Mouse (Mus musculus) hindbrain, postnatal 0 days (tissue): ENCODE measurements around the gene Klhdc7a. TPM values are rescaled to one million over a fixed set of nuclear protein-coding genes. Genes with fewer than 3 reads are reported as not detected.
"Not testable (repeated sequence)": the region's sequence is repeated elsewhere in the genome, so short reads cannot be mapped to it uniquely, and the experiment has no call there.

Experiments used
- ATAC-seq: fragments of 200-750 bp; cut with Nextera tagmentation; 2 replicates; pipeline ENCODE4 v1.8.0; 2017; ENCODE audit warnings: mild to moderate bottlenecking, moderate TSS enrichment, moderate library complexity
- DNase-seq: peaks from one replicate; pipeline ENCODE4 v3.0.0-alpha.2; 2015; ENCODE audit warnings: low spot score
- H3K27ac ChIP-seq: fragments of 300-500 bp; sonication (generic); 2 replicates; pipeline ENCODE4 v1.5.1; 2014; ENCODE audit warnings: mild to moderate bottlenecking
- H3K27me3 ChIP-seq: fragments of 300-500 bp; sonication (generic); 2 replicates; pipeline ENCODE4 v1.6.1; 2014; ENCODE audit warnings: low read length, mixed read lengths; ENCODE audit not compliant: insufficient read depth
- H3K36me3 ChIP-seq: fragments of 300-500 bp; sonication (generic); 2 replicates; pipeline ENCODE4 v1.6.1; 2014; ENCODE audit warnings: low read length, mixed read lengths; ENCODE audit not compliant: insufficient read depth
- H3K4me1 ChIP-seq: fragments of 300-500 bp; sonication (generic); 2 replicates; pipeline ENCODE4 v1.6.1; 2014; ENCODE audit warnings: antibody characterized with exemption, low read length, mixed read lengths; ENCODE audit not compliant: insufficient read depth
- H3K4me2 ChIP-seq: fragments of 300-500 bp; sonication (generic); 2 replicates; pipeline ENCODE4 v1.6.1; 2014; ENCODE audit warnings: low read depth, mild to moderate bottlenecking, low read length, moderate library complexity, mixed read lengths
- H3K4me3 ChIP-seq: fragments of 300-500 bp; sonication (generic); 2 replicates; pipeline ENCODE4 v1.5.1; 2014; ENCODE audit warnings: low read length
- H3K9ac ChIP-seq: fragments of 300-500 bp; sonication (generic); replicated peaks from 2 replicates; pipeline ENCODE4 v1.6.1; 2014; ENCODE audit warnings: mild to moderate bottlenecking, low read length, moderate library complexity, mixed read lengths
- H3K9me3 ChIP-seq: fragments of 300-500 bp; sonication (generic); 2 replicates; pipeline ENCODE4 v1.6.1; 2016; ENCODE audit warnings: low read length, mixed read lengths
- CTCF ChIP-seq: IDR thresholded peaks from 2 replicates; pipeline ENCODE4 v1.5.1; 2016; ENCODE audit warnings: antibody characterized with exemption, control low read depth, low read depth
- WGBS: fragments of 180-500 bp; shearing (Covaris S2); extraction: QIAGEN DNeasy Blood & Tissue Kit; methylation state at CpG from one replicate; pipeline ENCODE4 v1.1.7; 2014; 5-methylcytosine and 5-hydroxymethylcytosine counted together
- polyA plus RNA-seq: library from polyadenylated mRNA; unstranded; fragments of >200 nt; fragmentation: Nextera tagmentation; extraction: Ambion mirVana; gene quantifications from 2 replicates; pipeline ENCODE4 v1.2.1, GENCODE M21; 2015
- total RNA-seq: library from RNA; depleted of rRNA; stranded (reverse); fragments of >200 nt; gene quantifications from 2 replicates; pipeline ENCODE4 v1.2.3, GENCODE M21; 2014

The Klhdc7a gene
- total and polyA plus RNA-seq, 2 experiments from 2014 or later, result 0.58 to 1.6 TPM

GRCm38 (mm10) chr4:139967475-139967891 is 343 bp downstream of the Klhdc7a start:
- Histone ChIP-seq H3K4me1 (peaks cover 9% of the 10 kb centered on the region), H3K4me3 (no peak overlapping the region), H3K36me3 (no peaks in the 10 kb centered on the region), H3K9me3 (no peaks in the 10 kb centered on the region), H3K9ac (no peak overlapping the region), H3K4me2 (0 out of 2 replicates have a peak overlapping the region, but pooled peaks have one; percentile 13), H3K27ac (peak overlapping the region; percentile 64), H3K27me3 (no peaks in the 10 kb centered on the region)
- WGBS, result 25% methylated on average over 10 of the region's 10 CpGs
- no peak for TF ChIP-seq CTCF
- ATAC-seq, result peak; percentile 8; the same call in 1 of the 2 replicates
- no peak for DNase-seq

- ATAC-seq (no peak), DNase-seq (no peak)
- H3K27me3 ChIP-seq, result no peaks in the 10 kb centered on the region
- peaks cover 9% of the 10 kb centered on the region for H3K4me1 ChIP-seq
- no peak overlapping the region for H3K4me2 ChIP-seq
- no peaks in the 10 kb centered on the region for H3K36me3 ChIP-seq
- no peak overlapping the region for H3K4me3 ChIP-seq
- no peak for TF ChIP-seq CTCF
- H3K27ac ChIP-seq, result peak overlapping the region; percentile 64; the same call in 1 of the 2 replicates
- 48% methylated on average over 3 of the region's 3 CpGs for WGBS
- no peaks in the 10 kb centered on the region for H3K9me3 ChIP-seq
- no peak overlapping the region for H3K9ac ChIP-seq
Measured at GRCm38 (mm10) chr4:139966981-139967380, 845 bp downstream of the Klhdc7a start.

- no peaks in the 10 kb centered on the region for H3K27me3 ChIP-seq
- H3K9ac ChIP-seq, result no peak overlapping the region
- H3K27ac ChIP-seq, result no peak overlapping the region
- no peak for ATAC-seq
- TF ChIP-seq CTCF, result no peak
- no peak overlapping the region for H3K4me2 ChIP-seq
- no peaks in the 10 kb centered on the region for H3K9me3 ChIP-seq
- H3K36me3 ChIP-seq, result no peaks in the 10 kb centered on the region
- WGBS, result 82% methylated on average over 28 of the region's 28 CpGs
- DNase-seq, result no peak
- H3K4me3 ChIP-seq, result no peak overlapping the region
- peaks cover 12% of the 10 kb centered on the region for H3K4me1 ChIP-seq
Measured at GRCm38 (mm10) chr4:139965596-139966185, 2.1 kb downstream of the Klhdc7a start.

GRCm38 (mm10) chr4:139964406-139964805 is 3.4 kb downstream of the Klhdc7a start:
- no peak overlapping the region for H3K4me2 ChIP-seq
- TF ChIP-seq CTCF, result no peak
- H3K36me3 ChIP-seq, result no peaks in the 10 kb centered on the region
- H3K9me3 ChIP-seq, result no peaks in the 10 kb centered on the region
- ATAC-seq, result no peak
- H3K27ac ChIP-seq, result no peak overlapping the region
- no peaks in the 10 kb centered on the region for H3K27me3 ChIP-seq
- no peak for DNase-seq
- 76% methylated on average over 4 of the region's 5 CpGs for WGBS
- H3K9ac ChIP-seq, result no peak overlapping the region
- peaks cover 17% of the 10 kb centered on the region for H3K4me1 ChIP-seq
- no peak overlapping the region for H3K4me3 ChIP-seq

- H3K9ac ChIP-seq, result no peak overlapping the region
- no peak for TF ChIP-seq CTCF
- H3K9me3 ChIP-seq, result no peaks in the 10 kb centered on the region
- H3K27me3 ChIP-seq, result no peaks in the 10 kb centered on the region
- no peak overlapping the region for H3K4me3 ChIP-seq
- ATAC-seq (no peak), DNase-seq (no peak)
- no peaks in the 10 kb centered on the region for H3K36me3 ChIP-seq
- no peak overlapping the region for H3K4me2 ChIP-seq
- H3K27ac ChIP-seq, result no peak overlapping the region
- peaks cover 17% of the 10 kb centered on the region for H3K4me1 ChIP-seq
- 89% methylated on average over 5 of the region's 5 CpGs for WGBS
Measured at GRCm38 (mm10) chr4:139963911-139964310, 3.9 kb downstream of the Klhdc7a start.

GRCm38 (mm10) chr4:139963059-139963458 is 4.8 kb downstream of the Klhdc7a start:
- no peak for DNase-seq
- no peak for TF ChIP-seq CTCF
- peaks cover 17% of the 10 kb centered on the region for H3K4me1 ChIP-seq
- ATAC-seq, result 0 out of 2 replicates have a peak, but pooled peaks have one; percentile 19
- H3K27ac ChIP-seq, result peak overlapping the region; percentile 26; the same call in 1 of the 2 replicates
- no peaks in the 10 kb centered on the region for H3K9me3 ChIP-seq
- WGBS, result 48% methylated on average over 8 of the region's 8 CpGs
- H3K4me2 ChIP-seq, result no peak overlapping the region
- H3K27me3 ChIP-seq, result no peaks in the 10 kb centered on the region
- no peak overlapping the region for H3K9ac ChIP-seq
- no peak overlapping the region for H3K4me3 ChIP-seq
- H3K36me3 ChIP-seq, result no peaks in the 10 kb centered on the region

- no peak for DNase-seq
- H3K9ac ChIP-seq, result no peak overlapping the region
- WGBS, result 86% methylated on average over 8 of the region's 8 CpGs
- no peak overlapping the region for H3K27ac ChIP-seq
- peaks cover 9% of the 10 kb centered on the region for H3K4me1 ChIP-seq
- ATAC-seq, result no peak
- H3K9me3 ChIP-seq, result no peaks in the 10 kb centered on the region
- no peak for TF ChIP-seq CTCF
- H3K27me3 ChIP-seq, result no peaks in the 10 kb centered on the region
- no peaks in the 10 kb centered on the region for H3K36me3 ChIP-seq
- no peak overlapping the region for H3K4me2 ChIP-seq
- H3K4me3 ChIP-seq, result no peak overlapping the region
Measured at GRCm38 (mm10) chr4:139961816-139962215, 6.0 kb downstream of the Klhdc7a start.

GRCm38 (mm10) chr4:139961329-139961728 is 6.5 kb downstream of the Klhdc7a start:
- H3K36me3 ChIP-seq, H3K4me1 ChIP-seq, H3K4me3 ChIP-seq, H3K27ac ChIP-seq, ATAC-seq, H3K4me2 ChIP-seq, H3K9ac ChIP-seq, H3K9me3 ChIP-seq, H3K27me3 ChIP-seq, DNase-seq: not testable (repeated sequence)
- 91% methylated on average over 11 of the region's 11 CpGs for WGBS
